Mouse (Mus musculus) C2C12 (cell line): ENCODE results near the gene Tomm6.

Experiments
- CEBPB ChIP-seq: IDR thresholded peaks from one replicate; pipeline ENCODE4 v1.6.1; 2011; ENCODE audit warnings: low read depth, mild to moderate bottlenecking, control low read depth, moderate library complexity
- CTCF ChIP-seq: IDR thresholded peaks from one replicate; pipeline ENCODE4 v1.5.1; 2011; ENCODE audit not compliant: control insufficient read depth, insufficient read depth, insufficient read length
- FOSL1 ChIP-seq: IDR thresholded peaks from one replicate; pipeline ENCODE4 v1.8.0; 2011; ENCODE audit warnings: mild to moderate bottlenecking, low read length; ENCODE audit not compliant: poor library complexity, insufficient read depth, severe bottlenecking
- MAX ChIP-seq: IDR thresholded peaks from one replicate; pipeline ENCODE4 v1.6.1; 2011; ENCODE audit warnings: mild to moderate bottlenecking, control low read depth
- MYOD1 ChIP-seq: IDR thresholded peaks from one replicate; pipeline ENCODE4 v1.6.1; 2011; ENCODE audit warnings: low read depth; ENCODE audit not compliant: control insufficient read depth, insufficient read length
- MYOG ChIP-seq: IDR thresholded peaks from one replicate; pipeline ENCODE4 v1.6.1; 2011; ENCODE audit not compliant: control insufficient read depth, insufficient read length; ENCODE audit errors: extremely low read depth

GRCm38 (mm10) chr17:47693671-47694441, 5.7 kb upstream of the Tomm6 start:
- TF ChIP-seq CTCF, result no peak
- no peak for TF ChIP-seq MAX
- no peak for TF ChIP-seq FOSL1
- TF ChIP-seq MYOG, result no peak
- TF ChIP-seq MYOD1, result no peak
- no peak for TF ChIP-seq CEBPB
